Mouse (Mus musculus) retina, postnatal 7 days (tissue): ENCODE data around the gene Hspa12b.
"Not testable (repeated sequence)": the region's sequence is repeated elsewhere in the genome, so short reads cannot be mapped to it uniquely, and the experiment has no call there.

Experiments
- DNase-seq: peaks from one replicate; pipeline ENCODE4 v3.0.0-alpha.2; 2012; ENCODE audit warnings: low read depth, low spot score

Hspa12b gene

GRCm38 (mm10) chr2:131127161-131127730 is at the start of gene Hspa12b:
Gene Hspa12b, plus strand, starts transcription at chr2:131127280.
- peak; percentile 11 for DNase-seq

- DNase-seq, result no peak
Measured at GRCm38 (mm10) chr2:131080507-131080906, 46.6 kb upstream of the Hspa12b start.

- DNase-seq, result no peak
Measured at GRCm38 (mm10) chr2:131084206-131084605, 42.9 kb upstream of the Hspa12b start.

GRCm38 (mm10) chr2:131086667-131087390 is 40.3 kb upstream of the Hspa12b start, which contains the start of gene Siglec1:
Gene Siglec1, minus strand, starts transcription at chr2:131086765.
- no peak for DNase-seq

- DNase-seq, result no peak
Measured at GRCm38 (mm10) chr2:131088581-131088980, 38.5 kb upstream of the Hspa12b start.

- no peak for DNase-seq
Measured at GRCm38 (mm10) chr2:131089634-131090033, 37.4 kb upstream of the Hspa12b start.

- no peak for DNase-seq
Measured at GRCm38 (mm10) chr2:131090852-131091251, 36.2 kb upstream of the Hspa12b start.

- no peak for DNase-seq
Measured at GRCm38 (mm10) chr2:131093577-131093976, 33.5 kb upstream of the Hspa12b start.

- peak; percentile 59 for DNase-seq
Measured at GRCm38 (mm10) chr2:131094823-131095222, 32.3 kb upstream of the Hspa12b start.

- no peak for DNase-seq
Measured at GRCm38 (mm10) chr2:131096101-131096795, 30.8 kb upstream of the Hspa12b start.

GRCm38 (mm10) chr2:131097087-131097486 is 30.0 kb upstream of the Hspa12b start:
- DNase-seq, result no peak

GRCm38 (mm10) chr2:131101530-131101929 is 25.6 kb upstream of the Hspa12b start:
- DNase-seq, result no peak

GRCm38 (mm10) chr2:131104021-131104420 is 23.1 kb upstream of the Hspa12b start:
- DNase-seq, result no peak

GRCm38 (mm10) chr2:131105061-131105460 is 22.0 kb upstream of the Hspa12b start:
- DNase-seq, result not testable (repeated sequence)

GRCm38 (mm10) chr2:131105989-131106388 is 21.1 kb upstream of the Hspa12b start:
- no peak for DNase-seq

- DNase-seq, result no peak
Measured at GRCm38 (mm10) chr2:131118968-131119574, 8.0 kb upstream of the Hspa12b start.

GRCm38 (mm10) chr2:131124166-131124565 is 2.9 kb upstream of the Hspa12b start:
- no peak for DNase-seq

- no peak for DNase-seq
Measured at GRCm38 (mm10) chr2:131125157-131125963, 1.7 kb upstream of the Hspa12b start.

- no peak for DNase-seq
Measured at GRCm38 (mm10) chr2:131125964-131126815, 890 bp upstream of the Hspa12b start.

- no peak for DNase-seq
Measured at GRCm38 (mm10) chr2:131128211-131128610, 1.1 kb downstream of the Hspa12b start.
